Mouse (Mus musculus) megakaryocyte, embryonic 14.5 days (primary cell): Measurements from ENCODE around the gene Lyst.

Experiments
- FLI1 ChIP-seq: IDR thresholded peaks from 2 replicates; pipeline ENCODE4 v1.6.1; 2012; ENCODE audit warnings: low read length, inconsistent platforms, mixed read lengths
- GATA1 ChIP-seq: IDR thresholded peaks from 3 replicates; pipeline ENCODE4 v1.6.1; 2012; ENCODE audit warnings: mixed read lengths, low read length, inconsistent platforms, borderline replicate concordance

GRCm38 (mm10) chr13:13818696-13819095 is 228.5 kb downstream of the Lyst start:
- no peak for TF ChIP-seq GATA1
- no peak for TF ChIP-seq FLI1
